Mouse (Mus musculus) olfactory bulb, adult 2 months (tissue): Measurements from ENCODE around the gene S100a8. TPM values are rescaled to one million over a fixed set of nuclear protein-coding genes. Genes with fewer than 3 reads are reported as not detected.

Experiments
- H3K27ac ChIP-seq: fragments of 200-500 bp; 2 replicates; pipeline ENCODE4 v1.5.1; 2012; ENCODE audit warnings: low read depth, low read length; ENCODE audit not compliant: insufficient read depth
- H3K4me1 ChIP-seq: fragments of 200-500 bp; 2 replicates; pipeline ENCODE4 v1.6.1; 2012; ENCODE audit warnings: low read length; ENCODE audit not compliant: control insufficient read depth, insufficient read depth
- H3K4me3 ChIP-seq: fragments of 200-500 bp; 2 replicates; pipeline ENCODE4 v1.5.1; 2012; ENCODE audit warnings: mild to moderate bottlenecking, low read depth, low read length, moderate library complexity; ENCODE audit not compliant: insufficient read depth
- CTCF ChIP-seq: fragments of 200-500 bp; IDR thresholded peaks from 2 replicates; pipeline ENCODE4 v1.5.1; 2012; ENCODE audit warnings: low read depth, mild to moderate bottlenecking, low read length, moderate library complexity; ENCODE audit not compliant: insufficient read depth
- POLR2A ChIP-seq: fragments of 200-500 bp; IDR thresholded peaks from 2 replicates; pipeline ENCODE4 v1.6.1; 2012; ENCODE audit warnings: mild to moderate bottlenecking, low read depth, low read length, moderate library complexity; ENCODE audit not compliant: insufficient read depth
- WGBS: fragments of 180-500 bp; shearing (Covaris S2); methylation state at CpG from one replicate; pipeline ENCODE4 v1.1.7; 2018; 5-methylcytosine and 5-hydroxymethylcytosine counted together
- polyA plus RNA-seq: library from polyadenylated mRNA; stranded (reverse); fragments of >200 nt; gene quantifications from 2 replicates; pipeline ENCODE4 v1.2.4, GENCODE M21; 2012; ENCODE audit warnings: low replicate concordance; ENCODE audit not compliant: missing spikeins, insufficient read depth, insufficient read length

S100a8 gene
- polyA plus RNA-seq, 1 experiment, result not detected

DNA sequence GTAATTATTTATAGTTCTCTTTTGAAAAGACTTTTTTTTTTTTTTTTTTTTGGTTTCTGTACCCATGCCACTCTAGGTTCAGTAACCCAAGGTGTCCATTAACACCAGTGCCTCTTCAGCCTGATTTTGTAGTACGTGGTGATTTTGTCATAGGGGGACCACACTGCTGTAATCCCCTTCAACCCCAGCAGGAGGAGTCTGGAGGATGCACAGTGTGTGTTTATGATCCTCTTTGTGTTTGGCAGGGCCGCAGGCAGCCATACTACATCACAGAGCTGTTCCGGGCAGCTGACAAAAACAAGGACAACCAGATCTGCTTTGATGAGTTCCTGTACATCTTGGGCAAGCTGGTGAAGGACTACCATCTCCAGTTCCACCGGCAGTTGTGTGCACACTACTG lies 11.4 kb upstream of the S100a8 start:
- TF ChIP-seq CTCF, result no peak
- no peaks in the 10 kb centered on the region for H3K4me1 ChIP-seq
- H3K27ac ChIP-seq, result no peak overlapping the region
- no peak overlapping the region for H3K4me3 ChIP-seq
- 83% methylated on average over 4 of the region's 4 CpGs for whole genome bisulfite sequencing

DNA sequence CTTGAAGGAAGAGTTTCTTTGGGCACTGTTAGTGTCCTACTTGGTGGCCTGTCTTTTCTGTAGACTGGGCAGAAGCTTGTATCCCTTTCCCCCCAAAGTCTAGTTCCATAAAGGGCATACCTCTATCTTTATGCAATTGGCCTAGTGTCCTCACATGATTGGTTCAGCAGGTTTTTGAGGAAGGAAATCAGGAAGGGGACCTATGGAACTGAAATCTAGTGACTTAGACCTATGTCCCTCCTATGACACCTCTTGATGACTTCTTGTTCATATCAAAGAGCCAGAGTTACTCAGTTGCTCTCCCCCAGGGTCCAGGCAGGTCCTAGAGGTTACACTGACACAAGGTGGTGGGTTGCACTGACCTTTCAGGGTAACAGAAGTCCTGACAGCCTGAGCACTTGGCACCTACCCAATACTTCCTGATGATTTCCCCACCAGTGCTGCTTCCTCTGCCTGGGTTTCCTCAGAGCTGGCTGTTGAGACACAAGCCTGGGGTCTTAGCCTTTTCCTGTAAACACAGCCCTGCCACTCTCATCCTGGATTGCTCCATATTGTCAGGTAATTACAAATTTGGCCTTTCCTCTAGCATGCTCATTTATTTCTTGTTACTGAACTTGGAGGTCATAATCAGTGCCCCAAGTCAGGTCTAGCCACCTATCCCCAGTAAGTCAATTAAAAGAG lies 9.3 kb upstream of the S100a8 start:
- TF ChIP-seq POLR2A, result no peak
- no peak for TF ChIP-seq CTCF
- Histone ChIP-seq H3K4me3 (no peak overlapping the region), H3K27ac (no peak overlapping the region), H3K4me1 (no peaks in the 10 kb centered on the region)

DNA sequence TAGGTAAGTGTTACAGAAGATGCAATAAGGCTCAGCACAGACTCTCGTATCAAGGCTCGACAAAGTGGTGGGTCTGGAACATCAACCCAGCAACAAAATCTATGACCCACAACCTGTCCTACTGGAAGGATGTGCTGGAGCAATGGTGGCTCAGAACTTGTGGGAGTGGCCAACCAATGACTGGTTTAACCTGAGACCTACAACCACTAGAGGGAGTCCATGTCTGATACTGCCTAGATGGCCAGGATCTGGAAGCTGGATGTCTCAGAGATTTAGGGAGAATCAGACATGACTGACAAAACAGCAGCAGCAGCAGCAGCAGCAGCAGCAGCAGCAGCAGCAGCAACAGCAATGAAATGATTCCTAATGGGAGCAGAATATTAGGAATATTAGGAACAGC lies 4.6 kb upstream of the S100a8 start:
- H3K27ac ChIP-seq, result no peak overlapping the region
- WGBS, result 85% methylated on average over 2 of the region's 2 CpGs
- H3K4me3 ChIP-seq, result no peak overlapping the region
- no peak for TF ChIP-seq POLR2A
- no peak for TF ChIP-seq CTCF
- H3K4me1 ChIP-seq, result no peaks in the 10 kb centered on the region

DNA sequence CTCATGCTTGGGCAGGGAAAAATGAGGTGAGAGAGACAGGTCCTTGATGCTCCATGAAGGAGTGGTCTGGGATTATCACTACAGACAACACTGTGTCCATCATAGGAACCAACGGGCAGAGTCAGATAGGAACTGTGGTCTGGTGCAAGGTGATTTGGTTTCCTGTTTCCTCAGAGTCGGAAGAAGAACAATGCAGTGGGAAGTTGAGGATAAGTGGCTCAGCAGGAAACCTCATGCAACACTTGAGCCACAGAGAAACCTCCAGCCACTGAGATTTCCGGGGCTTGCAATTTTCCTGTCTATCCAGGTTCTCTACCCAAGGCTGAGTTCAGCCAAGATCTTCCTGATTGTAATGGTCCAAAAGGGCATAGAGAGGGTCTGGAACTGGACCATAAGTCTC lies 9.9 kb downstream of the S100a8 start:
- TF ChIP-seq CTCF (no peak), POLR2A (no peak)
- no peak overlapping the region for H3K4me3 ChIP-seq
- no peaks in the 10 kb centered on the region for H3K4me1 ChIP-seq
- H3K27ac ChIP-seq, result no peak overlapping the region
- WGBS, result 64% methylated on average over 3 of the region's 3 CpGs

DNA sequence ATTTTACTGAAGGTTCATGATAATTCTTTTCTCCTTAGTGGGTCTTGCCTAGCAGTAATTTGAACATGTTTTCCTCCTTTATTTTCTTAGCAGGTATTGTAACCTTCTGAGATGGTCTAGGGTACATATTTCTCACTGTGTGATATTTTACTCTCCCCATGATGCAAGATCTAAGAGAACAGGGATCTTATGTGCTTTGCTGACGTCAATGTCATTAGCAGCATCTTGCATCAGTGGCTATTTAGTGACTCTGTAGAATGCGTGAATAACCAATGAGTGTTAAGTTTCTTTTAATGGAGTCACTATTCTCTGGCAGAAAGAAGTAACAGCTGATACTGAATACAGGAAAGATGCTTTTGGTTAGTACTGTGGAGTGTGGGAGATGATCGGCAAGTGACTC lies 15.2 kb downstream of the S100a8 start:
- Histone ChIP-seq H3K4me3 (no peak overlapping the region), H3K27ac (no peak overlapping the region), H3K4me1 (no peaks in the 10 kb centered on the region)
- 86% methylated on average over 3 of the region's 3 CpGs for WGBS
- TF ChIP-seq CTCF (no peak), POLR2A (no peak)

DNA sequence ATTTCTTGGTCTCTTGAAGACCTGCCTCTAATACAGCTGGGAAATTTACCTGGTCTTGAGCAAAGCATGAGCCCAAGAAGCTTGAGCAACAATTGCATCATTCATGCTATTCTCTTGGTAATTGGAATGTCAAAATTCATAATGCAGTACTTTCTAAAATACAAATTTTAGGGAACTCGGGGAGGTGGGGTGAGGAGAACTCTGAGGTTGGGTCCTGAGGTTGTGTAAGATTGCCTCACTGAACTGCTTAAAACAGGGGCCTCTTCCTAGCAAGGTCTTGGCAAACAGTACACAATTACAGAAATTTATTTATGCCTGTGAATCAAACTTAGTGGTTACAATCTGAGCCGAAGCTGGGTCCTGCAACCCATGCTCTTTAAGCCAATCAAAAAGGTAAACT lies 18.1 kb downstream of the S100a8 start:
- Histone ChIP-seq H3K4me1 (no peaks in the 10 kb centered on the region), H3K27ac (no peak overlapping the region), H3K4me3 (no peak overlapping the region)
- TF ChIP-seq CTCF (no peak), POLR2A (no peak)
- WGBS, result 75% methylated on average over 2 of the region's 2 CpGs

DNA sequence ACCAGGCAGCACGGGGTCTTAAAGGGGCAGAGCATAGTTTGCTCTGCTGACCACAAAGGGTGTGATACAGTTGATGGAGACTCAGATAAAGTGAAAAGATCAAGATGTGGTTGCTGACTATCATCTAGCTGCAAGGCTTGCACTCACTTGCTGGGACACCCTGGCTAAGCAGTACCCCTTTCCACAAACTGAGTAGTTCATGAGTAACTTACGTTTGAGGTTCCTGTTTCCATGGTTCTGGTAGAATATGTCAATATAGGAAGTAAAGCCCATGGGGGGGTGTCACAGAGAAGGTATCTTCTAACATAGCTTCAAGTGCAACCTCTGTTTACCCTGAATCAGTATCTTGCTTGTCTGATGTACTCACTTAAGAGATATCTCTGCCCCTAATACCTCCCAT lies 24.7 kb downstream of the S100a8 start:
- Histone ChIP-seq H3K4me3 (no peak overlapping the region), H3K27ac (no peak overlapping the region), H3K4me1 (no peaks in the 10 kb centered on the region)
- no peak for TF ChIP-seq CTCF
- TF ChIP-seq POLR2A, result no peak
- 80% methylated on average over 2 of the region's 2 CpGs for WGBS

DNA sequence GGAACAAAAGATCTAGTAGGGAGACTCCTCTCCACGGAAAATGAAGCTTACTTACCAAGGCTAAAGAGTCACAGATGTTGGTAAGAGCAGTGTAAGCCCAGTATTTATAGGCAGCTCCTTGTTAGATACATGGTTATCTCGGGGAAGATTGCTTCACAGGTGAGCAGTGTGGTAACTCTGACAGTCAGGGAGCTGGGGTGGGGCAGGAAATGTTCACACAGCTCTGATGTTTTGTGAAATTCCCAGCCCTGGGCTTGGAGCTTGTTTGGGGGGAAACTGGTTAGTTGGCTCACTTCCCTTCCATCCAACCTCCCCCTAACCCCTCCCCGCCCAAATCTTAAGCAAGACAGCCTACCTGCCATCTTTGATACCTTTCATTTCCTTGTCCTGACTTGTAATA lies 26.8 kb downstream of the S100a8 start, which contains the start of gene S100a9:
S100a9 (minus strand) TSS at position 109 of the 400 bp plus-strand sequence.
- no peak within 1 kb of the TSS for H3K4me3 ChIP-seq
- no peak within 1 kb of the TSS for H3K27ac ChIP-seq
- WGBS, result 67% methylated on average over 3 of the region's 3 CpGs
- H3K4me1 ChIP-seq, result no peaks in the 10 kb centered on the region
- no peak for TF ChIP-seq POLR2A
- TF ChIP-seq CTCF, result no peak

DNA sequence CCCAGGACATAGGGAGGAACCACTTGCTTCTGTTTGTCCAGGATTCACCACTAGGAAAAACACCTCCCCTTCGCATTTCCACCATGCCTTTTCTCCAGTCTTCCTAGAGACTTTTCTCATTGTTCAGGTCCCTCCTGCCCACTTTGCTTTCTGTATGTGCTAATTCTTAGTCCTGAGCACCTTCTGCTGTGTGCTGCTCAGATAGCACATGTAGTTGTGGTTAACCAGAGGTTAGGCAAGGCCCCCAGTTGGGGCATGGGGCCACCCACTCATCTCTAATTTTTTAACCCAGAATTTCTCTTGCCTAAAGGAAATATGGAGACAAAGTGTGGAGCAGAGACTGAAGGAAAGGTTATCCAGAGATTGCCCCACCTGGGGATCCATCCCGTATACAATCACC lies 33.5 kb downstream of the S100a8 start:
- WGBS, result 88% methylated on average over 2 of the region's 2 CpGs
- Histone ChIP-seq H3K4me1 (no peaks in the 10 kb centered on the region), H3K27ac (no peak overlapping the region), H3K4me3 (no peak overlapping the region)
- TF ChIP-seq POLR2A, result no peak
- TF ChIP-seq CTCF, result no peak

DNA sequence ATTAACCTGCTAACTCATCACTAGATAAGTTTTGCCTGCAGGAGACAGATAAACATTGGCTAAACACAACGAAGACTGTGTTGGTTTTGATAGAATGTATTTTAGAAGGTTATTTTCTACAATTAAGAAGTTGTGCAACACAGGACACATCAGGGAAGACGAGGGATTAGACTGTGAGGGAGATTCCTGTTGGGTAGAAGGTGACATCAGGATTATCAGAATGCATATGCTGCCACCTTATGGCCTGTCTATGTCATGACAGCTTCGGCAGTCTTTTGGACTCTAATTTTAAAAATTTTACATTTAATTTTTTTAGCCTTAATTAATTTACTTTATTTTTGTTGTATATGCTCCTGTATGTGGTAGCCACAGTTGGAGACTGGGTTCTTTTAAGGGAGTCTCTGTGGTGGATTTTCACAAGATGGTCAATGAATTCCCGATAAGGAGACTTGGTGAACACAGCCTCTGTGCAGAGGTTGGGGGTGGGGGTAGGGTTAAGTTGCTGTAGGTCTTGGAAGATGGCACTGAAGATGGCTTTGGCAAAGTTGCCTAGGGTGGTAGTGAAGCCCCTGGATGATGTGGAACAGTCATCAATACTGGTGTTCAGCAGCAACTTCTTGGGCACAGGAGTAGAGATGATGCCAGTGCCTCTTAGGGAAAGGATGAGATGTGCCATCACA lies 39.9 kb downstream of the S100a8 start:
- TF ChIP-seq CTCF (no peak), POLR2A (no peak)
- H3K4me3 ChIP-seq, result no peak overlapping the region
- H3K27ac ChIP-seq, result no peak overlapping the region
- peaks cover 10% of the 10 kb centered on the region for H3K4me1 ChIP-seq
- WGBS, result 12% methylated on average over 4 of the region's 4 CpGs
